Mouse (Mus musculus) heart, adult 8-10 months (tissue): ENCODE results near the gene Cdh22. TPM values are rescaled to one million over a fixed set of nuclear protein-coding genes. Genes with fewer than 3 reads are reported as not detected.

Experiments used
- DNase-seq: peaks from one replicate; pipeline ENCODE4 v3.0.0; 2022; ENCODE audit warnings: low spot score
- total RNA-seq, 4 experiments: library from RNA; stranded (reverse); gene quantifications; 2 replicates each; pipeline ENCODE4 v1.2.4; 2022

The Cdh22 gene
- total RNA-seq: 1 to 10 TPM in 2 of 4 experiments, under 1 TPM in 2; 0.75 to 2.2 (median 0.99) TPM

- DNase-seq: peak; percentile 21
These were observed at the start of gene Cdh22 for GRCm38 (mm10) chr2:165234613-165235291. Gene Cdh22 (minus strand): TSS chr2:165234853.

GRCm38 (mm10) chr2:165284377-165284776 is 49.7 kb upstream of the Cdh22 start:
- DNase-seq: no peak

- DNase-seq: no peak
These were observed 49.0 kb upstream of the Cdh22 start for GRCm38 (mm10) chr2:165283644-165284043.

- DNase-seq: peak; percentile 31
These were observed 47.2 kb upstream of the Cdh22 start for GRCm38 (mm10) chr2:165281779-165282311.

GRCm38 (mm10) chr2:165279351-165279750 is 44.7 kb upstream of the Cdh22 start:
- DNase-seq: no peak

GRCm38 (mm10) chr2:165277188-165277740 is 42.6 kb upstream of the Cdh22 start:
- DNase-seq: no peak

GRCm38 (mm10) chr2:165275824-165276223 is 41.2 kb upstream of the Cdh22 start:
- DNase-seq: peak; percentile 29

GRCm38 (mm10) chr2:165275124-165275640 is 40.5 kb upstream of the Cdh22 start:
- DNase-seq: no peak

- no peak for DNase-seq
These were observed 38.9 kb upstream of the Cdh22 start for GRCm38 (mm10) chr2:165273589-165273988.

- no peak for DNase-seq
These were observed 36.7 kb upstream of the Cdh22 start for GRCm38 (mm10) chr2:165271326-165271725.

GRCm38 (mm10) chr2:165270858-165271257 is 36.2 kb upstream of the Cdh22 start:
- DNase-seq: no peak

- DNase-seq: no peak
These were observed 32.1 kb upstream of the Cdh22 start for GRCm38 (mm10) chr2:165266739-165267138.

- no peak for DNase-seq
These were observed 29.2 kb upstream of the Cdh22 start for GRCm38 (mm10) chr2:165263861-165264260.

GRCm38 (mm10) chr2:165262274-165262990 is 27.8 kb upstream of the Cdh22 start:
- no peak for DNase-seq

GRCm38 (mm10) chr2:165259859-165260258 is 25.2 kb upstream of the Cdh22 start:
- DNase-seq: no peak

- DNase-seq: no peak
These were observed 23.7 kb upstream of the Cdh22 start for GRCm38 (mm10) chr2:165258321-165258720.

- DNase-seq: no peak
These were observed 22.6 kb upstream of the Cdh22 start for GRCm38 (mm10) chr2:165257151-165257834.

- no peak for DNase-seq
These were observed 21.6 kb upstream of the Cdh22 start for GRCm38 (mm10) chr2:165256213-165256612.

- DNase-seq: no peak
These were observed 19.2 kb upstream of the Cdh22 start for GRCm38 (mm10) chr2:165253867-165254266.

- DNase-seq: no peak
These were observed 18.6 kb upstream of the Cdh22 start for GRCm38 (mm10) chr2:165253269-165253668.

- no peak for DNase-seq
These were observed 18.1 kb upstream of the Cdh22 start for GRCm38 (mm10) chr2:165252801-165253200.

GRCm38 (mm10) chr2:165252381-165252780 is 17.7 kb upstream of the Cdh22 start:
- DNase-seq: no peak
